Mouse (Mus musculus): ENCODE measurements around the gene Pold4.

GRCm38 (mm10) chr19:4227894-4228678 is 3.6 kb upstream of the Pold4 start:
- TF ChIP-seq CTCF (IDR thresholded peaks at IDR 0.05; ENCODE audit: control insufficient read depth, insufficient read depth, insufficient replicate concordance, low read depth, low read length) (peak; percentile 51; the same call in 1 of the 2 replicates), POLR2A (IDR thresholded peaks at IDR 0.05; ENCODE audit: control insufficient read depth, low read depth, low read length) (no peak)
